Mouse (Mus musculus): ENCODE data around the gene Ano8. TPM values are rescaled to one million over a fixed set of nuclear protein-coding genes. Genes with fewer than 3 reads are reported as not detected.

Gene Ano8
- polyA plus RNA-seq, 1 experiment from 2014 or later: 1.0 TPM

DNA sequence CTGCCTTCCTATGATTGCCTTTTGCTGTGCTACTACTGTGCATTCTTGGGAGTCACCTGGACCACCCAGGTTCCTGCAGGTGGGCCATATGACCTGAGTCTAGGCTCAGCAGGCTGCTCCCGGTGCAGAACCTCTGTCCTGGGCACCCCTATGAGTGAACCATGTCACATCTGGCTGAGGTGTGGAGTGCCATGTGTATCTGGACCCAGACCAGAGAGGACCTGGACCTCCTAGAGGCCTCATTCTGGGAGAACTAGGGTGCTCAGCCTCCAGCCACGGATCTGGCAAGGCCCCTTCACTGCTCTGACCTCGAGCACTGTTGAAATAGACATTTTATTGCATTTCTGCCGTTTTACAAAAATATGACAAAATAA is 10.1 kb downstream of the Ano8 start:
- peak overlapping the region; percentile 78 for H3K9ac ChIP-seq (ENCODE audit: low read length)
- H3K27ac ChIP-seq (ENCODE audit: low read length): peak overlapping the region; percentile 78
- 14% methylated on average over 4 of the region's 4 CpGs for WGBS
- peaks cover 24% of the 10 kb centered on the region for H3K36me3 ChIP-seq (ENCODE audit: control insufficient read depth, insufficient read depth, low read length)
- H3K4me1 ChIP-seq (replicated peaks; ENCODE audit: control insufficient read depth, insufficient read depth, low read length): peaks cover 12% of the 10 kb centered on the region
- H3K4me2 ChIP-seq (ENCODE audit: low read depth, low read length): peak overlapping the region; percentile 96
- H3K4me3 ChIP-seq (ENCODE audit: low read length): peak overlapping the region; percentile 69
- no peaks in the 10 kb centered on the region for H3K27me3 ChIP-seq (ENCODE audit: control insufficient read depth, insufficient read depth, low read depth, low read length)
- H3K9me3 ChIP-seq (ENCODE audit: control insufficient read depth, low read length): no peaks in the 10 kb centered on the region
- ATAC-seq (ENCODE audit: low read depth): no peak

DNA sequence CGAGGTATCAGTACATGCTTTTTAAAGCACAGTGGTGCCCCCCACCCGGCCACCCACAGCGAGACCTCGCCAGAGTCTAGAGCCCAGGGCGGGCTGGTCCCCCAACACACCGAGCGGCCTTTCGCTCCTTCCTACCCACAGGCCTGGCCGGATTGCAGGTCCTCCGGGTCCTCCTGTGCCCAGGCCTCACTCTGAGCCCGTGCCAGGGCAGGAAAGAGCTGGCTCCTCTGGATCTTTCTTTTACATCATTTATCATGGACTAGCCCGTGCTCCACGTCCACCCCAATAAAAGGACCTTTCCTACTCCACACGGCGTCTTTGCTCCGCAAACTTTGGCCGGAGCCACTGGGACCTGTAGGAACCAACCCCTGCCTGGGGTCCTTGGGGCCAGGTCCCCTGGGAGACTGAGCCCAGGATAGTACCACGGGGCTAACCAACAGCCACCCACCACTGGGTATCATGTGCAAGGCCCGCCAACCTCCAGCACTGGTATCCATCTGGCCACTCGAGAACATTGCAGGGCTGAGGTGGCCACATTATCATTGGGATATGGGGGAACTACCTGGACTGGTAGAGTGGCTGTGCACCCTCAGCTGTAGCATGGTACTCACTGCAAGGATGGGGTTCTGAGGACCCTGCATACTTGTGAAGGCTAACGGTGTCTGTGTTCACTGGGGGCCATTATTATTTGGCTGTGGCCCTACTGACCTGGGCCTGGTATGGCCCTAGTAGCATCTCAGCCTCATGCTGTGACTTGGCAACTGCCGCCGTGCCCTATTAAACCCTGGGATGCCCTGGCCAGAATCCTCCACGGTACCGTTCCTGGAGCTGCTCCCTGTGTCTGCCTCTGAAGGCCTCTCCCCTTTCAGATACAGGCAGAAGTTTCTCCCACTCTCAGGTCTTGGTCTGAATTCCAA is 10.7 kb downstream of the Ano8 start:
- Histone ChIP-seq H3K36me3 (ENCODE audit: control insufficient read depth, insufficient read depth, low read length) (peaks cover 23% of the 10 kb centered on the region), H3K4me1 (replicated peaks; ENCODE audit: control insufficient read depth, insufficient read depth, low read length) (peaks cover 19% of the 10 kb centered on the region), H3K9ac (ENCODE audit: low read length) (no peak overlapping the region; the same call in 1 of the 2 replicates), H3K27me3 (ENCODE audit: control insufficient read depth, insufficient read depth, low read depth, low read length) (no peaks in the 10 kb centered on the region), H3K4me3 (ENCODE audit: low read length) (no peak overlapping the region), H3K4me2 (ENCODE audit: low read depth, low read length) (peak overlapping the region; percentile 96; the same call in 1 of the 2 replicates), H3K27ac (ENCODE audit: low read length) (peak overlapping the region; percentile 78), H3K9me3 (ENCODE audit: control insufficient read depth, low read length) (no peaks in the 10 kb centered on the region)
- 86% methylated on average over 25 of the region's 25 CpGs for WGBS
- no peak for ATAC-seq (ENCODE audit: low read depth)

- no peak for ATAC-seq (ENCODE audit: low read depth)
- H3K9me3 ChIP-seq (ENCODE audit: control insufficient read depth, low read length): no peaks in the 10 kb centered on the region
- H3K27ac ChIP-seq (ENCODE audit: low read length): no peak overlapping the region
- H3K27me3 ChIP-seq (ENCODE audit: control insufficient read depth, insufficient read depth, low read depth, low read length): no peaks in the 10 kb centered on the region
- H3K36me3 ChIP-seq (ENCODE audit: control insufficient read depth, insufficient read depth, low read length): peaks cover 23% of the 10 kb centered on the region
- no peak overlapping the region for H3K9ac ChIP-seq (ENCODE audit: low read length)
- H3K4me1 ChIP-seq (replicated peaks; ENCODE audit: control insufficient read depth, insufficient read depth, low read length): peaks cover 23% of the 10 kb centered on the region
- WGBS: 89% methylated on average over 18 of the region's 18 CpGs
- H3K4me2 ChIP-seq (ENCODE audit: low read depth, low read length): no peak overlapping the region
- no peak overlapping the region for H3K4me3 ChIP-seq (ENCODE audit: low read length)
Observed at GRCm38 (mm10) chr8:71474344-71474743, 11.4 kb downstream of the Ano8 start.

GRCm38 (mm10) chr8:71472601-71473386 is 13.0 kb downstream of the Ano8 start:
- H3K9me3 ChIP-seq (ENCODE audit: control insufficient read depth, low read length): no peaks in the 10 kb centered on the region
- H3K27me3 ChIP-seq (ENCODE audit: control insufficient read depth, insufficient read depth, low read depth, low read length): no peaks in the 10 kb centered on the region
- H3K4me2 ChIP-seq (ENCODE audit: low read depth, low read length): no peak overlapping the region
- H3K27ac ChIP-seq (ENCODE audit: low read length): no peak overlapping the region
- no peak overlapping the region for H3K9ac ChIP-seq (ENCODE audit: low read length)
- H3K4me3 ChIP-seq (ENCODE audit: low read length): no peak overlapping the region
- WGBS: 93% methylated on average over 8 of the region's 8 CpGs
- H3K36me3 ChIP-seq (ENCODE audit: control insufficient read depth, insufficient read depth, low read length): peaks cover 23% of the 10 kb centered on the region
- ATAC-seq (ENCODE audit: low read depth): no peak
- H3K4me1 ChIP-seq (replicated peaks; ENCODE audit: control insufficient read depth, insufficient read depth, low read length): peaks cover 23% of the 10 kb centered on the region

GRCm38 (mm10) chr8:71471861-71472260 is 13.9 kb downstream of the Ano8 start:
- Histone ChIP-seq H3K27ac (ENCODE audit: low read length) (no peak overlapping the region), H3K9me3 (ENCODE audit: control insufficient read depth, low read length) (no peaks in the 10 kb centered on the region), H3K4me3 (ENCODE audit: low read length) (no peak overlapping the region), H3K27me3 (ENCODE audit: control insufficient read depth, insufficient read depth, low read depth, low read length) (no peaks in the 10 kb centered on the region), H3K36me3 (ENCODE audit: control insufficient read depth, insufficient read depth, low read length) (peaks cover 23% of the 10 kb centered on the region), H3K9ac (ENCODE audit: low read length) (no peak overlapping the region), H3K4me2 (ENCODE audit: low read depth, low read length) (no peak overlapping the region), H3K4me1 (replicated peaks; ENCODE audit: control insufficient read depth, insufficient read depth, low read length) (peaks cover 19% of the 10 kb centered on the region)
- WGBS: 93% methylated on average over 17 of the region's 17 CpGs
- ATAC-seq (ENCODE audit: low read depth): no peak

GRCm38 (mm10) chr8:71470913-71471255 is 14.9 kb downstream of the Ano8 start:
- no peaks in the 10 kb centered on the region for H3K27me3 ChIP-seq (ENCODE audit: control insufficient read depth, insufficient read depth, low read depth, low read length)
- H3K27ac ChIP-seq (ENCODE audit: low read length): no peak overlapping the region
- no peak overlapping the region for H3K4me3 ChIP-seq (ENCODE audit: low read length)

DNA sequence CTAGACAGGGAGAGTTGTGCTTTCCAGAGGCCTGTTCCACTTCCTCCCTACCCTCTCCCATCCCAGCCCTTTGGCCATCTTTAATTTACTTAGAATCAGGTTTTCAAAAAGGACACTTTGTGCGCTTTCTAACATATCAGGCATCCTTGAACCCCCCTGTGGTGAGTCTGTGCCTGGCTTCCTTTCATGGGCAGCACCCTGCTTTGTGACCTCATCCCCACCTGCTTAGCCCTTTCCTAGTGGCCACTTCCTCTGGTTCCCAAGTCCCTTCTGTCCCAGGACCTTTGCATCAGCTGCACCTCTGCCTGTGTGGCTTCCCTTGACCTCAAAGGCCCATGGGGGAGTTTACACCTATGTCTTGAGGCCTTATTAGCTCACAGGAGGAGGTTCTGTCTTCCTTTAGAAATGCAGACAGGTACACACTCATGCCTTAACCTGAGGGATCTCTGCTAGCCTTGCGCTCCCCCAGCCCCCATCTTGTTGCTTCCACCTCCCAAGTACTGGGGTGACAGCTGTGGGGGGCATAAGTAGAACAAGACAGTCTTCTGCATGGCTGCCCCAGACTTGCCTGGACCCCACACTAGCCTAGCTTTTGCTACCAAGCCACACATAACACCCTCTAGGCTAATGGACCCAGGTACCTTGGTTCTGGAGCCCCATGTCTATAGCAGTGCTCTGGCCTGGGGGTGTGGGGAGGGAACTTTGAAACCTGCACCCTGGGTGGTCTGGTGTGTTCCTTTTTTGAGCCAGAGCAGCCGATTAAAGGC is 15.4 kb downstream of the Ano8 start:
- 76% methylated on average over 3 of the region's 3 CpGs for WGBS
- H3K4me2 ChIP-seq (ENCODE audit: low read depth, low read length): peak overlapping the region; percentile 82

More at GRCm38 (mm10) chr8:71470913-71471255, 14.9 kb downstream of the Ano8 start:
- ATAC-seq (ENCODE audit: low read depth): no peak
- Histone ChIP-seq H3K4me2 (ENCODE audit: low read depth, low read length) (no peak overlapping the region), H3K9ac (ENCODE audit: low read length) (no peak overlapping the region), H3K9me3 (ENCODE audit: control insufficient read depth, low read length) (no peaks in the 10 kb centered on the region), H3K4me1 (replicated peaks; ENCODE audit: control insufficient read depth, insufficient read depth, low read length) (peaks cover 15% of the 10 kb centered on the region), H3K36me3 (ENCODE audit: control insufficient read depth, insufficient read depth, low read length) (peaks cover 23% of the 10 kb centered on the region)
- 62% methylated on average over 5 of the region's 5 CpGs for WGBS

GRCm38 (mm10) chr8:71469411-71469810 is 16.4 kb downstream of the Ano8 start:
- peak overlapping the region; percentile 82 for H3K4me2 ChIP-seq (ENCODE audit: low read depth, low read length)
- no peaks in the 10 kb centered on the region for H3K9me3 ChIP-seq (ENCODE audit: control insufficient read depth, low read length)
- no peaks in the 10 kb centered on the region for H3K27me3 ChIP-seq (ENCODE audit: control insufficient read depth, insufficient read depth, low read depth, low read length)
- peak overlapping the region; percentile 86 for H3K4me3 ChIP-seq (ENCODE audit: low read length)
- H3K9ac ChIP-seq (ENCODE audit: low read length): peak overlapping the region; percentile 87
- under 1% methylated on average over 22 of the region's 24 CpGs for WGBS
- peak overlapping the region; percentile 50; the same call in 1 of the 2 replicates for H3K27ac ChIP-seq (ENCODE audit: low read length)
- peak; percentile 11; the same call in 1 of the 2 replicates for ATAC-seq (ENCODE audit: low read depth)
- H3K36me3 ChIP-seq (ENCODE audit: control insufficient read depth, insufficient read depth, low read length): peaks cover 16% of the 10 kb centered on the region
- peaks cover 17% of the 10 kb centered on the region for H3K4me1 ChIP-seq (replicated peaks; ENCODE audit: control insufficient read depth, insufficient read depth, low read length)

More for the DNA sequence above, 15.4 kb downstream of the Ano8 start:
- Histone ChIP-seq H3K27ac (ENCODE audit: low read length) (no peak overlapping the region), H3K4me3 (ENCODE audit: low read length) (peak overlapping the region; percentile 86), H3K9me3 (ENCODE audit: control insufficient read depth, low read length) (no peaks in the 10 kb centered on the region), H3K4me1 (replicated peaks; ENCODE audit: control insufficient read depth, insufficient read depth, low read length) (peaks cover 17% of the 10 kb centered on the region), H3K9ac (ENCODE audit: low read length) (peak overlapping the region; percentile 87), H3K36me3 (ENCODE audit: control insufficient read depth, insufficient read depth, low read length) (peaks cover 21% of the 10 kb centered on the region), H3K27me3 (ENCODE audit: control insufficient read depth, insufficient read depth, low read depth, low read length) (no peaks in the 10 kb centered on the region)
- no peak for ATAC-seq (ENCODE audit: low read depth)
